Mouse (Mus musculus): ENCODE results near the gene Igf1r. TPM values are rescaled to one million over a fixed set of nuclear protein-coding genes. Genes with fewer than 3 reads are reported as not detected.

Gene Igf1r
- polyA plus RNA-seq, 1 experiment from 2014 or later, result 18.1 TPM

DNA sequence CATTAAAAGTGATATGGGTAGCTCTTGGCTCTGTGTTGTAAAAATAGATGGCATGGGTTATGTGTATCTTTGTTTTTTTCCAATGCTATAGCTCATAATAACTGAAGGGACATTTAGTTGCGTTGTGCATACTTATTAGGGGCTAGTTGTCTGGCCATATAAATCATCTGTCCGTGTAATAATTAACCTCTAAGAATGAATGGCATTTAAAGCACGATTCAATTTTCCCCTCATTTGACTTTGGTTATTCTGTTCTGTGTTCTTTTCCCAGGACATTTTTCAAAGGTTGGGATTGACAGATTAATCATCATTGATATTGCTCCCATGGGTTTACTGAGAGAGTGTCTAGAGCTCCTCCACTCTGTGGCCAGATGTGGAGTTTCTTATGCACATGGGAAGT lies 72.8 kb downstream of the Igf1r start:
- Histone ChIP-seq H3K4me2 (ENCODE audit: low read length) (0 out of 2 replicates have a peak overlapping the region, but pooled peaks have one; percentile 5), H3K9me3 (replicated peaks; ENCODE audit: low read length) (no peaks in the 10 kb centered on the region), H3K4me1 (replicated peaks; ENCODE audit: insufficient read depth, low read length) (peaks cover 50% of the 10 kb centered on the region), H3K4me3 (replicated peaks; ENCODE audit: low read depth, low read length) (no peak overlapping the region), H3K27me3 (ENCODE audit: insufficient read depth, low read length) (no peaks in the 10 kb centered on the region), H3K36me3 (ENCODE audit: insufficient read depth, low read length) (0 out of 2 replicates have a peak, but pooled peaks cover 3% of the 10 kb centered on the region), H3K27ac (peak overlapping the region; percentile 47; the same call in 1 of the 2 replicates), H3K9ac (ENCODE audit: low read depth, low read length) (no peak overlapping the region)
- TF ChIP-seq CTCF (IDR thresholded peaks at IDR 0.05; ENCODE audit: low read depth), result no peak
- WGBS, result 29% methylated on average over 3 of the region's 3 CpGs
- no peak for ATAC-seq (replicated peaks; ENCODE audit: low FRiP score, low read depth)
- peak; percentile 48 for DNase-seq (ENCODE audit: low spot score)

DNA sequence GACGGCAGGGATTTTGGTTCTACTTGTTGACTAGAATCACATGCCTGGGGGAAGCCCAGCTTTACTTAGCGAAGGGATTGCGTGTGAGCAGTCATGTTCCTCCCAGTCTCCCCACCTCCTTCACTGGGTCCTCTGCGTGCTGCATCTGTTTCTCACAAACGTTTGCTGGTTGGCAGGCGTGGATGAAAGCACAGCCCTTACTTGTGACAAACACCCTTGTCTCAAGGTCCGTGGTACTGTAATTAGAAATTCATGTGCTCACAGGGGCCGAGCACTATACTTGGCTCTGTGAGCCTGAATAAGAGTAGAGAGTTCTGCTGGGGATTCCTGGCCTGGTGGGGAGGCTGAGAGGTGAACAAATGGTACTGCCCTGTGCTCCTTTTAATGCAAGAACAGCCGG lies 73.4 kb downstream of the Igf1r start:
- H3K4me2 ChIP-seq (ENCODE audit: low read length), result no peak overlapping the region
- no peak overlapping the region for H3K9ac ChIP-seq (ENCODE audit: low read depth, low read length)
- no peak overlapping the region for H3K4me3 ChIP-seq (replicated peaks; ENCODE audit: low read depth, low read length)
- DNase-seq (ENCODE audit: low spot score) (no peak), ATAC-seq (replicated peaks; ENCODE audit: low FRiP score, low read depth) (no peak)
- no peaks in the 10 kb centered on the region for H3K9me3 ChIP-seq (replicated peaks; ENCODE audit: low read length)
- WGBS, result 56% methylated on average over 9 of the region's 9 CpGs
- peaks cover 56% of the 10 kb centered on the region for H3K4me1 ChIP-seq (replicated peaks; ENCODE audit: insufficient read depth, low read length)
- no peaks in the 10 kb centered on the region for H3K27me3 ChIP-seq (ENCODE audit: insufficient read depth, low read length)
- no peak for TF ChIP-seq CTCF (IDR thresholded peaks at IDR 0.05; ENCODE audit: low read depth)
- H3K36me3 ChIP-seq (ENCODE audit: insufficient read depth, low read length), result 0 out of 2 replicates have a peak, but pooled peaks cover 3% of the 10 kb centered on the region
- H3K27ac ChIP-seq, result peak overlapping the region; percentile 47; the same call in 1 of the 2 replicates

DNA sequence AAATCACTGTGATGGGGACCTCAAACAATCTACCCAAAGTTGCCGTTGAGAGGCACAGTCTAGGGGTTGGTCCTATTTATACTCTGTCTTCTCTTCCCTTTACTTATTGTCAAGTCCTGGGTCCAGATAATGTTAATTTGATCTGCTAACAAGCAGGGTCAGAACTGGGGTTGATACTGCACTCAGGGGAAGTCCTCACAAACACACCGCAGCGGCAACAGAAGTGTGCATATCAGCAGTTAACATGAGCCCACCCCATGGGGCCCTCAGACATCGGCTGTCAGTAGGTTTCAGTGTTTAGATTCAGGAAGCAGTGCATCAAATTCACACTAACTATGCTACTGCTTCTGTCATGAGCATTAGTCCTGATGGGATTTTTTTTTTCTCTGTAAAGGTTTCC lies 75.5 kb downstream of the Igf1r start:
- no peaks in the 10 kb centered on the region for H3K27me3 ChIP-seq (ENCODE audit: insufficient read depth, low read length)
- no peak overlapping the region for H3K27ac ChIP-seq
- no peaks in the 10 kb centered on the region for H3K36me3 ChIP-seq (ENCODE audit: insufficient read depth, low read length)
- DNase-seq (ENCODE audit: low spot score), result no peak
- no peak overlapping the region for H3K9ac ChIP-seq (ENCODE audit: low read depth, low read length)
- 52% methylated on average over 4 of the region's 4 CpGs for WGBS
- H3K4me2 ChIP-seq (ENCODE audit: low read length), result no peak overlapping the region
- no peak overlapping the region for H3K4me3 ChIP-seq (replicated peaks; ENCODE audit: low read depth, low read length)
- no peak for TF ChIP-seq CTCF (IDR thresholded peaks at IDR 0.05; ENCODE audit: low read depth)
- H3K4me1 ChIP-seq (replicated peaks; ENCODE audit: insufficient read depth, low read length), result peaks cover 44% of the 10 kb centered on the region
- ATAC-seq (replicated peaks; ENCODE audit: low FRiP score, low read depth), result no peak
- H3K9me3 ChIP-seq (replicated peaks; ENCODE audit: low read length), result no peaks in the 10 kb centered on the region

DNA sequence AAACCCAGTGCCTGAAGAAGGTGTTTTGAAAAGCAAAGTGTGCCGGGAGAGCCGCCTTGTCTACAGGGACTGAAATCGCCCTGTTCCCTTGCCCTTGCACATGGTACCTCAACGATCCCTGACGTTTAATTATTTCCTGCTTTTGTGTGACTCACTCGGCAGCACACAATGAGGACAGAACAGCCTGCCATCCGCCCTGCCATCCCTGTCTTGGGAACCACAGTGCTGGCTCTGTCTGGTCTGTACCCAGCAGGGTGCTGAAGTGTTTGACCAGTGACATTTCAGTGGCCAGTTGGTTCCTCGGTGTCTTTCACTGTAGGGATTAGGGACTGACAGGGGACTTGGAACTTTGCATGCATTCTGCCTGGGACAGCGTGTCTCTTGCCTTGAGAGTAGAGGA lies 78.2 kb downstream of the Igf1r start:
- no peak overlapping the region for H3K4me3 ChIP-seq (replicated peaks; ENCODE audit: low read depth, low read length)
- H3K27me3 ChIP-seq (ENCODE audit: insufficient read depth, low read length), result no peaks in the 10 kb centered on the region
- H3K4me2 ChIP-seq (ENCODE audit: low read length), result no peak overlapping the region
- H3K4me1 ChIP-seq (replicated peaks; ENCODE audit: insufficient read depth, low read length), result peaks cover 32% of the 10 kb centered on the region
- ATAC-seq (replicated peaks; ENCODE audit: low FRiP score, low read depth), result no peak
- 26% methylated on average over 9 of the region's 9 CpGs for WGBS
- H3K27ac ChIP-seq, result no peak overlapping the region
- no peak overlapping the region for H3K9ac ChIP-seq (ENCODE audit: low read depth, low read length)
- no peaks in the 10 kb centered on the region for H3K36me3 ChIP-seq (ENCODE audit: insufficient read depth, low read length)
- H3K9me3 ChIP-seq (replicated peaks; ENCODE audit: low read length), result no peaks in the 10 kb centered on the region
- no peak for DNase-seq (ENCODE audit: low spot score)
- no peak for TF ChIP-seq CTCF (IDR thresholded peaks at IDR 0.05; ENCODE audit: low read depth)

DNA sequence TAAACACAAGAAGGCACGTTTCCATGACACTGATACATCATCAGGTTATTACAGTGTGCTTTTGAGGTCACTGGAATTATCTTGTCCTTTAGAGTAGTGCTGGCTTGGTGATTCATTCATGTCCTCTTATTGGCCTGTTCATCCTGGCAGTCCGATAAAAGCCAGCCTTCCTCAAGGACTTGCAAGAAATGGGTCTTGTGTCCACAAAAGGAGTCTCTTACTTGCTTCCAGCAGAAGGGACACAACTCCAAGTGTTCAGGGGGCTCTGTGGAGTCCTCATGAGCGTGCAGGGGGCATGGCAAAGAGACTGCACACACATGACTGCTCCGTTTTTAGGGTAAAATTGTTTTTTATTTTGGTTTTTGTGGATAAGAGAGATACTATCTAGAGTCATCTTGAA lies 83.9 kb downstream of the Igf1r start:
- Histone ChIP-seq H3K36me3 (ENCODE audit: insufficient read depth, low read length) (0 out of 2 replicates have a peak, but pooled peaks cover 3% of the 10 kb centered on the region), H3K4me2 (ENCODE audit: low read length) (no peak overlapping the region), H3K9ac (ENCODE audit: low read depth, low read length) (no peak overlapping the region), H3K9me3 (replicated peaks; ENCODE audit: low read length) (no peaks in the 10 kb centered on the region), H3K4me1 (replicated peaks; ENCODE audit: insufficient read depth, low read length) (no peaks in the 10 kb centered on the region), H3K27ac (no peak overlapping the region), H3K4me3 (replicated peaks; ENCODE audit: low read depth, low read length) (no peak overlapping the region), H3K27me3 (ENCODE audit: insufficient read depth, low read length) (no peaks in the 10 kb centered on the region)
- 76% methylated on average over 4 of the region's 4 CpGs for WGBS
- TF ChIP-seq CTCF (IDR thresholded peaks at IDR 0.05; ENCODE audit: low read depth), result no peak
- no peak for ATAC-seq (replicated peaks; ENCODE audit: low FRiP score, low read depth)
- DNase-seq (ENCODE audit: low spot score), result no peak

DNA sequence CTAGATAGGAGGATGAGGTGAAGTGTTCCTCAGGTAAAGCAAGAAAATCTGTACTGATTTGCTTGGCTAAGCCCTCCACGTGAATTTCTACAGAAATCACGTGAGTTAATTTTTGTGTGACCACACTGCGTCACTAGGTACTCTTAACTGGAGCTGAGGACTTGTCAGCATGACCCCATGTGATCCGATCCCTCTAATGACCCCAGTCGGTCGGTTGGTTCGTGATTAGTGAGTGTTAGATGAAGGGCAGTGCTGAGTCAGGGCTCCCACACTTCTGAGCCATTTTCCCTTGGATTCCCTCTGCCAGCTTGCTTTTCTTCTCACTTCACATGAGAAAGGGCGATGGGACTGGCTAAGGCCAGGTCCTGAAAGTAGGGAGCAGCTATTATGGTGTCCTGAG lies 86.2 kb downstream of the Igf1r start:
- Histone ChIP-seq H3K4me3 (replicated peaks; ENCODE audit: low read depth, low read length) (no peak overlapping the region), H3K27me3 (ENCODE audit: insufficient read depth, low read length) (no peaks in the 10 kb centered on the region), H3K4me1 (replicated peaks; ENCODE audit: insufficient read depth, low read length) (no peaks in the 10 kb centered on the region), H3K36me3 (ENCODE audit: insufficient read depth, low read length) (0 out of 2 replicates have a peak, but pooled peaks cover 3% of the 10 kb centered on the region), H3K27ac (no peak overlapping the region), H3K9me3 (replicated peaks; ENCODE audit: low read length) (no peaks in the 10 kb centered on the region), H3K9ac (ENCODE audit: low read depth, low read length) (no peak overlapping the region), H3K4me2 (ENCODE audit: low read length) (no peak overlapping the region)
- 46% methylated on average over 8 of the region's 8 CpGs for WGBS
- no peak for TF ChIP-seq CTCF (IDR thresholded peaks at IDR 0.05; ENCODE audit: low read depth)
- DNase-seq (ENCODE audit: low spot score) (no peak), ATAC-seq (replicated peaks; ENCODE audit: low FRiP score, low read depth) (0 out of 2 replicates have a peak, but pooled peaks have one; percentile 46)

DNA sequence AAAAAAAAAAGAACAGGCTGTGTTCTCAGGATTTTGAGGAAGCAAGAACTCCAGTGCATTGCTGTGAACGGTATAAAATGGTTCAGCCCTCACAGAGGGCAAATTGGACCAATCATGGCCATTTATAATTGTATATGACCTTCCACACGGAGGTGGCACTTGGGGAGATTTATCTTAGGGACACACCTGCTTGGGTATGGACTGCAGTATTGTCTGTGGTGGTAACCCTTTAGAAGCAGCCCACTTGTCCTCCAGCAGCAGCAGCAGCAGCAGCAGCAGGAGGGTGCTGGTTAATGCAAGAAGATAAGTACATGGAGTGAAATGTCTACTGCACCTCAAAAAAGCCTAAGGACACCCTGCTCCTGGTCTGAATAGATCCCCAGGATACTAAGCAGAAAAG lies 86.9 kb downstream of the Igf1r start:
- 63% methylated on average over 2 of the region's 2 CpGs for WGBS
- H3K27me3 ChIP-seq (ENCODE audit: insufficient read depth, low read length), result no peaks in the 10 kb centered on the region
- DNase-seq (ENCODE audit: low spot score), result no peak
- TF ChIP-seq CTCF (IDR thresholded peaks at IDR 0.05; ENCODE audit: low read depth), result no peak
- H3K4me3 ChIP-seq (replicated peaks; ENCODE audit: low read depth, low read length), result no peak overlapping the region
- H3K27ac ChIP-seq, result no peak overlapping the region
- ATAC-seq (replicated peaks; ENCODE audit: low FRiP score, low read depth), result no peak
- 0 out of 2 replicates have a peak, but pooled peaks cover 3% of the 10 kb centered on the region for H3K36me3 ChIP-seq (ENCODE audit: insufficient read depth, low read length)
- no peak overlapping the region for H3K9ac ChIP-seq (ENCODE audit: low read depth, low read length)
- no peak overlapping the region for H3K4me2 ChIP-seq (ENCODE audit: low read length)
- H3K4me1 ChIP-seq (replicated peaks; ENCODE audit: insufficient read depth, low read length), result no peaks in the 10 kb centered on the region
- no peaks in the 10 kb centered on the region for H3K9me3 ChIP-seq (replicated peaks; ENCODE audit: low read length)
